Mouse (Mus musculus): ENCODE measurements around the gene D17Wsu92e. TPM values are rescaled to one million over a fixed set of nuclear protein-coding genes. Genes with fewer than 3 reads are reported as not detected.

The D17Wsu92e gene
- total RNA-seq, 2 experiments from 2014 or later: 79.7 to 85.1 TPM

- no peak for DNase-seq
- intact Hi-C loops (cut with DNase I; ENCODE audit: low total_unique reads): no loop called here
Observed at GRCm38 (mm10) chr17:27718250-27718649, 102.2 kb downstream of the D17Wsu92e start.

DNA sequence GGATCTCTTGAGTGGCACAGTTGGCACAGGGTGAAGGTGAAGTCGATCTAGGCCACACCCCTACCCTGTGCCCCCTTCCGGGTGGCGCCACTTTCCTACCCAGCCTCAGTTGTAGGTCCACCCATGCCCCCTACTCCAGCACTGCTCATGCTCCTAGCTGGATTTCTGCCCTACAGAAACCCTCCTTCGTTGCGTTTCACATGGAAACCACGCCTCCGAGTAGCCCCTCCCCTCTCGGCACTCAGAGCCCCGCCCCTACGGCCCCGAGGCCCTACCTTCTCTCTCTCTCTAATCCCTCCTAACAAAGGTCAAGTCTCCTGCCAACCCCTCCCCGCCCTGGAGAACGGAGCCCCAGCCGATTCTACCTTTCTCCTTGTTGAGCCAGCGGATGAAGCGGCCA is 103.6 kb downstream of the D17Wsu92e start:
- intact Hi-C loops (cut with DNase I; ENCODE audit: low total_unique reads): no loop called here
- DNase-seq: no peak

- intact Hi-C loops (cut with DNase I; ENCODE audit: low total_unique reads): no loop called here
- peak; percentile 45 for DNase-seq
Observed at GRCm38 (mm10) chr17:27712832-27713231, 107.6 kb downstream of the D17Wsu92e start.

DNA sequence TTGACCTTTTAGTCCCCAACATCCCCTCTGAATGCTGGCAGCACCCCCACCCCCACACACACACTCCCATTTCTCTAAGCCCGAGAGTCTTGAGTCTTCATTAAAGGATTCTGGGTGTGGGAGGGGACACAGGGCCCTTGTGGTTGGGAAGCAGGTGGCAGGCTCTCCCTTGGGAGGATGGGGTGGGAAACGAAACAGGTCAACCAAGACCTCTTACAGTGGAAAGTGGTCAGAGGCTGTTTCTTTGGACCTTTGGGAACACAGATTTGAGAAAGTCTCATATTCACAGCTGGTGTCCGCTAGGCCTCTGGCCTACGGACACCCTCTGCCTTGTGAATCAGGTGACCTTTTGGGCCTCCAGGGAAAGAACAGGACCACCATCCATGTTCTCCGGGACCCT is 110.8 kb downstream of the D17Wsu92e start:
- intact Hi-C loops (cut with DNase I; ENCODE audit: low total_unique reads): no loop called here
- no peak for DNase-seq

- peak; percentile 81 for DNase-seq
- intact Hi-C loops (cut with DNase I; ENCODE audit: low total_unique reads): no loop called here
Observed at GRCm38 (mm10) chr17:27707954-27708661, 112.3 kb downstream of the D17Wsu92e start.

GRCm38 (mm10) chr17:27705661-27706060 is 114.8 kb downstream of the D17Wsu92e start:
- intact Hi-C loops (cut with DNase I; ENCODE audit: low total_unique reads): no loop called here
- no peak for DNase-seq

- DNase-seq: no peak
- intact Hi-C loops (cut with DNase I; ENCODE audit: low total_unique reads): no loop called here
Observed at GRCm38 (mm10) chr17:27703961-27704621, 116.4 kb downstream of the D17Wsu92e start.

DNA sequence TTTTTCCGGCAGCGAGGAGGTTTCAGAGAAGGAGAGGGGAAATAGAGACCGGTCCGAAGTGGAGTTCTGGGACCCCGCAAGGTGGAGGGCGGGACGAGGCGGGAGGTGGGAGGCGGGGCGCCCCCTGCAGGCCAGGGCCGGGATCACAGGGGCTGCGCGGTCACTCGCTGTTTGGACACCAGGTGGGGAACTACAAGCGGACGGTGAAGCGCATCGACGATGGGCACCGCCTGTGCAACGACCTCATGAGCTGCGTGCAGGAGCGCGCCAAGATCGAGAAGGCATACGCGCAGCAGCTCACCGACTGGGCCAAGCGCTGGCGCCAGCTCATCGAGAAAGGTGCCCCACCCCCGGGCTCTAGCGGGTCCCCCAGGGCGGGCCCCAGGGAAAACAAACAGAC is 117.9 kb downstream of the D17Wsu92e start:
- peak; percentile 61 for DNase-seq
- intact Hi-C loops (cut with DNase I; ENCODE audit: low total_unique reads): no loop called here

GRCm38 (mm10) chr17:27701856-27702255 is 118.6 kb downstream of the D17Wsu92e start:
- intact Hi-C loops (cut with DNase I; ENCODE audit: low total_unique reads): no loop called here
- no peak for DNase-seq

Other genes starting within 250 kb of the D17Wsu92e start
- 100 to 1,000 TPM; 218 to 230 TPM for gene Nudt3, start 197.2 kb downstream of the D17Wsu92e start, total RNA-seq (2021)
- gene RPS10-NUDT3, start 185.4 kb downstream of the D17Wsu92e start, total RNA-seq (2021): not detected
- gene Rps10, start 184.0 kb downstream of the D17Wsu92e start, total RNA-seq (2021): 100 to 1,000 TPM; 514 to 595 TPM
- gene Pacsin1, start 165.1 kb downstream of the D17Wsu92e start, total RNA-seq (2021): under 1 TPM; 0.13 to 0.23 TPM
- under 1 TPM; 0.33 to 0.47 TPM for gene Spdef, start 91.7 kb downstream of the D17Wsu92e start, total RNA-seq (2021)
- 10 to 100 TPM; 79.1 to 81.2 TPM for gene Snrpc, start 17.5 kb upstream of the D17Wsu92e start, total RNA-seq (2021)
- gene Uhrf1bp1, start 35.8 kb upstream of the D17Wsu92e start, total RNA-seq (2021): 10 to 100 TPM; 15.8 to 16.6 TPM
- gene Anks1, start 88.7 kb upstream of the D17Wsu92e start, total RNA-seq (2021): 10 to 100 TPM; 13.9 to 14.6 TPM
- gene Taf11, start 89.2 kb upstream of the D17Wsu92e start, total RNA-seq (2021): 10 to 100 TPM; 16.5 to 17.7 TPM

All from gastrocnemius, postnatal 14 days (tissue).